Mouse (Mus musculus) lung, postnatal 0 days (tissue): ENCODE measurements around the gene Trp53bp2. TPM values are rescaled to one million over a fixed set of nuclear protein-coding genes. Genes with fewer than 3 reads are reported as not detected.

Experiments used
- ATAC-seq: fragments of 200-750 bp; cut with Nextera tagmentation; 2 replicates; pipeline ENCODE4 v1.8.0; 2017; ENCODE audit warnings: moderate library complexity
- DNase-seq: peaks from one replicate; pipeline ENCODE4 v3.0.0-alpha.2; 2016; ENCODE audit warnings: low spot score
- H3K27ac ChIP-seq: fragments of 300-500 bp; sonication (generic); 2 replicates; pipeline ENCODE4 v1.5.1; 2014; ENCODE audit warnings: antibody characterized with exemption, mild to moderate bottlenecking, low read length, mixed read lengths
- H3K27me3 ChIP-seq: fragments of 300-500 bp; sonication (generic); replicated peaks from 2 replicates; pipeline ENCODE4 v1.6.1; 2014; ENCODE audit warnings: low read length, mixed read lengths; ENCODE audit not compliant: insufficient read depth
- H3K36me3 ChIP-seq: fragments of 300-500 bp; sonication (generic); 2 replicates; pipeline ENCODE4 v1.6.1; 2014; ENCODE audit warnings: low read length, mixed read lengths; ENCODE audit not compliant: insufficient read depth
- H3K4me1 ChIP-seq: fragments of 300-500 bp; sonication (generic); 2 replicates; pipeline ENCODE4 v1.6.1; 2014; ENCODE audit warnings: antibody characterized with exemption, low read depth, low read length, mixed read lengths; ENCODE audit not compliant: insufficient read depth
- H3K4me2 ChIP-seq: fragments of 300-500 bp; sonication (generic); replicated peaks from 2 replicates; pipeline ENCODE4 v1.6.1; 2014; ENCODE audit warnings: low read depth, mild to moderate bottlenecking, low read length, moderate library complexity, mixed read lengths
- H3K4me3 ChIP-seq: fragments of 300-500 bp; sonication (generic); 2 replicates; pipeline ENCODE4 v1.5.1; 2014; ENCODE audit warnings: low read depth, low read length
- H3K9ac ChIP-seq: fragments of 300-500 bp; sonication (generic); replicated peaks from 2 replicates; pipeline ENCODE4 v1.6.1; 2014; ENCODE audit warnings: low read depth, mild to moderate bottlenecking
- H3K9me3 ChIP-seq: fragments of 300-500 bp; sonication (generic); 2 replicates; pipeline ENCODE4 v1.6.1; 2016; ENCODE audit warnings: low read length, mixed read lengths
- CTCF ChIP-seq: IDR thresholded peaks from 2 replicates; pipeline ENCODE4 v1.5.1; 2016; ENCODE audit warnings: antibody characterized with exemption, mild to moderate bottlenecking
- EP300 ChIP-seq: IDR thresholded peaks from 2 replicates; pipeline ENCODE4 v1.6.1; 2016; ENCODE audit warnings: antibody characterized with exemption, mild to moderate bottlenecking, control low read depth
- WGBS: fragments of 180-500 bp; shearing (Covaris S2); extraction: QIAGEN DNeasy Blood & Tissue Kit; methylation state at CpG from one replicate; pipeline ENCODE4 v1.1.7; 2014; 5-methylcytosine and 5-hydroxymethylcytosine counted together
- polyA plus RNA-seq: library from polyadenylated mRNA; unstranded; fragments of >200 nt; fragmentation: Nextera tagmentation; extraction: Ambion mirVana; gene quantifications from 2 replicates; pipeline ENCODE4 v1.2.1, GENCODE M21; 2015

Trp53bp2 gene
- polyA plus RNA-seq, 1 experiment from 2014 or later = 27.0 TPM

DNA sequence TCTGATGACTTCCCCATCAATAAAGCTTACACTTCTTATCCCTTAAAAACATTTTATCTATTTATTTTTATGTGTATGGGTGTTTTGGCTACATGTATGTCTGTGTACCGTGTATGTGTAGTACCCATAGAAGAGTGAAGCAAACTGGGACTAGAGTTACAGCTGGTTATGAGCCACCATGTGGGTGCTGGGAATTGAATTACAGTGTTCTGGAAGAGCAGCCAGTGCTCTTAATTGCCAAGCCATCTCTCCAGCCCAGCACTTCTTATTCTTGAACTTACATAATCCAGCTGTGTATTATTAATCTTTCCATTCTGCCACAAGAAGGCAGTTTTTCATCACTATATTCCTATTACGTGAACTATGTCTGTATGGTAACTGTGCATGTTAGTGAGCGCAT is 10.5 kb downstream of the Trp53bp2 start:
- no peaks in the 10 kb centered on the region for H3K9me3 ChIP-seq
- DNase-seq (no peak), ATAC-seq (no peak)
- no peak overlapping the region for H3K4me2 ChIP-seq
- no peak overlapping the region for H3K4me3 ChIP-seq
- no peaks in the 10 kb centered on the region for H3K27me3 ChIP-seq
- peaks cover 3% of the 10 kb centered on the region; the same call in 1 of the 2 replicates for H3K4me1 ChIP-seq
- no peaks in the 10 kb centered on the region for H3K36me3 ChIP-seq
- H3K9ac ChIP-seq = no peak overlapping the region
- H3K27ac ChIP-seq = no peak overlapping the region
- WGBS = 75% methylated on average over 3 of the region's 3 CpGs
- TF ChIP-seq EP300 (no peak), CTCF (no peak)

DNA sequence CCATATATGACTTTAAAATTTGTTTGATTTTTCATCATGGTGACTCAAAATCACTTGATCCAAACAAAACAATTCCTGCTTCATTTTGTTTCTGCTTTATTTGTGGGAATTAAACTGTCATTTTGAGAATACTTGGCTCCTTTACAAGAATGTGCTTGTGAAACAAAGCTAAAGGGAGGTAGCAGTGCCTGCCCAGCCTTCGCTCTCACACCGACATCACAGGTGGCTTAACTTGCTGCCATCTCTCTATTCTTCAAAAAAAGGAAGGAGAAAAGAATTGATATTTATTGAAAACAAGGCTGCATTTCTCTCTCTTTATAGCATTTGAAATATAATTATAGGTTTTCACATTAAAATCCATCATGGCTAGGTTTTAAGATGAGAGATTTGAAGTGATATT is 15.3 kb downstream of the Trp53bp2 start:
- Histone ChIP-seq H3K36me3 (no peaks in the 10 kb centered on the region), H3K9ac (no peak overlapping the region), H3K27ac (no peak overlapping the region), H3K9me3 (no peaks in the 10 kb centered on the region), H3K4me3 (no peak overlapping the region), H3K4me1 (peaks cover 6% of the 10 kb centered on the region; the same call in 1 of the 2 replicates), H3K27me3 (no peaks in the 10 kb centered on the region), H3K4me2 (no peak overlapping the region)
- no peak for DNase-seq
- no peak for ATAC-seq
- 40% methylated on average over 2 of the region's 2 CpGs for WGBS
- TF ChIP-seq CTCF = no peak
- no peak for TF ChIP-seq EP300

DNA sequence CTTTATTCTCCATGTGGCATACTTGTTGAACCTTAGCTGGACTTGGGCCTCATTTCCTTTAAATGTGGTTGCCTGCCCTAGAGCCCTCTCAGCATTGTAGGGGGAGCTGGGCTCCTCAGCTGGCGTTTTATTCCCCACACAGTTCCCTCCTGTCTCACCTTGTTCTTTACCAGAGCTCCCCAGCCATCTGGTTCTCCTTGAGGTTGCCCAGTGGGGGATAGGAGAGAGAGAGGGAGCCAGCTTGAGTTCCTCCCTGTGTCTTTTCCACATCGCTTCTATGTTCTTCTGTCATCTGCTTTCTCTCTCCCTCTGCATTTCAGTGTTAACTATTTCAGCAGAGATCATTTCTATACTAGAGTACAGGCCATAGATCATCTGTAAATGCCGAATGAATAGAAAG is 16.2 kb downstream of the Trp53bp2 start:
- no peak overlapping the region for H3K9ac ChIP-seq
- WGBS = 68% methylated on average over 3 of the region's 3 CpGs
- H3K36me3 ChIP-seq = no peaks in the 10 kb centered on the region
- H3K4me1 ChIP-seq = peaks cover 6% of the 10 kb centered on the region; the same call in 1 of the 2 replicates
- H3K27me3 ChIP-seq = no peaks in the 10 kb centered on the region
- no peak overlapping the region for H3K4me3 ChIP-seq
- ATAC-seq = no peak
- TF ChIP-seq EP300 (no peak), CTCF (no peak)
- no peaks in the 10 kb centered on the region for H3K9me3 ChIP-seq
- no peak overlapping the region for H3K27ac ChIP-seq
- H3K4me2 ChIP-seq = no peak overlapping the region
- no peak for DNase-seq

DNA sequence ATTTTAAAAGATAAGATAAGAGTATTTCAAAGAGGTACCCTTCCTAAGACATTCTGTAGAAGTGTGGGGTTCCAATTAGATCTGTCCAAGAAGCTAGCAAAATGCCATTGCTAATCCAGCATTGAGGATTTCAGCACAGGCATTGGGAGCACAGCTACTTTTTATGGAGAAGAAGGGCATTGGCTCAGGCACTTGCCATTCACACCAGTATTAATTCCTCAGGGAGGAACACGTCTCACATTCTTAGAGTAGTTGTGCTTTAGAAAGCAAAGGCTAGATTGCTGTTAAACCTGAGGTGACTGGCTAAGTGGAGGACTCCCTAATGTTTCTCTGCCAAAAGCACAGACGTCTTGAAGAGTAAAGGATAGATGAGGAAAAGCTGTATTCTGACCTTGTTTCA is 17.5 kb downstream of the Trp53bp2 start:
- H3K9ac ChIP-seq = no peak overlapping the region
- no peak overlapping the region for H3K27ac ChIP-seq
- H3K27me3 ChIP-seq = no peaks in the 10 kb centered on the region
- peaks cover under 1% of the 10 kb centered on the region; the same call in 1 of the 2 replicates for H3K36me3 ChIP-seq
- ATAC-seq (no peak), DNase-seq (no peak)
- no peak for TF ChIP-seq CTCF
- no peak for TF ChIP-seq EP300
- peaks cover 3% of the 10 kb centered on the region; the same call in 1 of the 2 replicates for H3K4me1 ChIP-seq
- H3K4me3 ChIP-seq = no peak overlapping the region
- WGBS = 46% methylated on average over 2 of the region's 2 CpGs
- H3K4me2 ChIP-seq = no peak overlapping the region
- H3K9me3 ChIP-seq = no peaks in the 10 kb centered on the region

DNA sequence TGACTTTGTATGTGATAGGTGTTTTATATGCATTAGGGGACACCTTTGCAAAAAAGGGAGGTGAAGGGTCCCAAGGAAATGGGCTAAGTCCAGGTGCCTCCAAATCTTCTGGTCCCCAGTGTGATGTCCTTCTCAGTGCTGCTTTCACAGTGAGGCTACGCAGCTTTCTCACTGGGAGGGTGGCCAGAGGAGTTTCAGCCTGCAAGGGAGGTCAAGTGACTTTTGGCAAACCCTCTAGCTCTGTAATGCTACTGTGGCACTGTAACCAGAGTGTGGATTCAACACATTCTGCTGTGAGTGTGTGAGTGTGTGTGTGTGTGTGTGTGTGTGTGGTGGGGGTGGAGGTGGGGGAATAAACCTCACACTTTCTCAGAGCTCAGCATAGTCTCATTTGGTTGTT is 18.5 kb downstream of the Trp53bp2 start:
- H3K4me1 ChIP-seq = peaks cover 3% of the 10 kb centered on the region; the same call in 1 of the 2 replicates
- H3K9ac ChIP-seq = no peak overlapping the region
- peak; percentile 63 for DNase-seq
- no peaks in the 10 kb centered on the region for H3K9me3 ChIP-seq
- H3K27ac ChIP-seq = no peak overlapping the region
- H3K4me2 ChIP-seq = no peak overlapping the region
- no peak overlapping the region for H3K4me3 ChIP-seq
- peaks cover 9% of the 10 kb centered on the region; the same call in 1 of the 2 replicates for H3K36me3 ChIP-seq
- WGBS = 30% methylated on average over 1 of the region's 1 CpGs
- no peaks in the 10 kb centered on the region for H3K27me3 ChIP-seq
- TF ChIP-seq CTCF (no peak), EP300 (no peak)
- peak; percentile 50 for ATAC-seq

DNA sequence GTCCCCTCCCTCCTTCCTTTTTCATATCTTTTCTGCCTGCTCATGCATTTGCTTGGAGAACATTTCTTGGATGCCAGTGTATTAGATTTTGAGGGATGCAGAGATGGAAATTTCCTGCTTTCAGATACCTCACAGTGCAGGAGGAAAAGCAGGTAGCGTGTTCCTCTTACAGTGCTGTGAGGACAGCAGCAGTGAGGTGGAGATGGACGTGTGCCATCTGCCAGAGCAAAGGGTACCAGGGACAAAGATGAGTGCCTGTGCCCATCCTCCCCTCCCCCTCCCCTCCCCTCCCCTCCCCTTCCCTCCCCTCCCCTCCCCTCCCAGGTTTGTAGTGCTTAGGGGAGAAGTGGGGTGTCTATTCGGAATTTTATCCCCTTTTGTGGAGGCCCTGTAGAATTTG is 20.9 kb downstream of the Trp53bp2 start:
- Histone ChIP-seq H3K4me1 (peaks cover 3% of the 10 kb centered on the region; the same call in 1 of the 2 replicates), H3K4me2 (no peak overlapping the region), H3K4me3 (no peak overlapping the region), H3K27me3 (no peaks in the 10 kb centered on the region), H3K9me3 (no peaks in the 10 kb centered on the region), H3K9ac (no peak overlapping the region), H3K27ac (no peak overlapping the region), H3K36me3 (peaks cover 19% of the 10 kb centered on the region; the same call in 1 of the 2 replicates)
- 81% methylated on average over 3 of the region's 3 CpGs for WGBS
- TF ChIP-seq EP300 = no peak
- no peak for DNase-seq
- ATAC-seq = no peak

DNA sequence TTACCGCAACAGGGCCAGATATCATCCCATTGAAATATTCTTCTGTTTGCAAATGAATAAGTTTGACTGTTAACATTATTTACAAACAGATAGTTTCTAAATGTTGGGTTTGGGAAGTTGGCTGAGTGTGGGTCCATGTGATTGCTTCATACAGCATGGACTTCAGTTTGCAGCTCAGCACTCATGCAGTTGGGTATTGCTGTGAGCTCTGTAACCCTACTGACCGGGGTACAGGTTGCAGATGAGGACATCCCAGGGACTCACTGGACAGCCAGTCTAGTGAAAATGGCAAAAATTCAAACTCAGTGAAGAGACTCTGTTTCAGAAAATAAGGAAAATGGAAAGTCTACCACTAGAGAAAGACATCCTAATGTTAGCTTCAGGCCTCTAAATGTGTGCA is 21.7 kb downstream of the Trp53bp2 start:
- no peak for DNase-seq
- Histone ChIP-seq H3K4me3 (no peak overlapping the region), H3K27ac (no peak overlapping the region), H3K4me1 (no peaks in the 10 kb centered on the region), H3K27me3 (no peaks in the 10 kb centered on the region), H3K9me3 (no peaks in the 10 kb centered on the region), H3K9ac (no peak overlapping the region), H3K36me3 (peaks cover 24% of the 10 kb centered on the region; the same call in 1 of the 2 replicates), H3K4me2 (no peak overlapping the region)
- TF ChIP-seq CTCF (no peak), EP300 (no peak)
- ATAC-seq = no peak
- 94% methylated on average over 2 of the region's 2 CpGs for WGBS
